Mouse (Mus musculus): ENCODE data around the gene Btbd6. TPM values are rescaled to one million over a fixed set of nuclear protein-coding genes. Genes with fewer than 3 reads are reported as not detected.

Btbd6 gene
- polyA plus RNA-seq, 1 experiment from 2014 or later: 26.4 TPM

Other genes starting within 250 kb of the Btbd6 start
- gene Pld4, start 215.8 kb upstream of the Btbd6 start, polyA plus RNA-seq (2014; fragmentation: Nextera tagmentation; extraction: Ambion mirVana): 2.8 TPM in 2 replicates
- 0.17 and 0.40 TPM in 2 replicates for gene Ahnak2, start 173.8 kb upstream of the Btbd6 start, polyA plus RNA-seq (2014; fragmentation: Nextera tagmentation; extraction: Ambion mirVana)
- 7.0 and 7.6 TPM in 2 replicates for gene Clba1, start 167.5 kb upstream of the Btbd6 start, polyA plus RNA-seq (2014; fragmentation: Nextera tagmentation; extraction: Ambion mirVana)
- 180 and 189 TPM in 2 replicates for gene Cdca4, start 147.1 kb upstream of the Btbd6 start, polyA plus RNA-seq (2014; fragmentation: Nextera tagmentation; extraction: Ambion mirVana)
- gene Gpr132, start 108.3 kb upstream of the Btbd6 start, polyA plus RNA-seq (2014; fragmentation: Nextera tagmentation; extraction: Ambion mirVana): not detected in 2 replicates
- gene Jag2, start 46.7 kb upstream of the Btbd6 start, polyA plus RNA-seq (2014; fragmentation: Nextera tagmentation; extraction: Ambion mirVana): 4.0 and 4.7 TPM in 2 replicates
- 87.9 and 90.1 TPM in 2 replicates for gene Nudt14, start 34.4 kb upstream of the Btbd6 start, polyA plus RNA-seq (2014; fragmentation: Nextera tagmentation; extraction: Ambion mirVana)
- 58.8 and 63.0 TPM in 2 replicates for gene Brf1, start 24.2 kb downstream of the Btbd6 start, polyA plus RNA-seq (2014; fragmentation: Nextera tagmentation; extraction: Ambion mirVana)
- 11.7 and 13.5 TPM in 2 replicates for gene Pacs2, start 38.0 kb downstream of the Btbd6 start, polyA plus RNA-seq (2014; fragmentation: Nextera tagmentation; extraction: Ambion mirVana)
- gene Tex22, start 98.0 kb downstream of the Btbd6 start, polyA plus RNA-seq (2014; fragmentation: Nextera tagmentation; extraction: Ambion mirVana): 0.21 TPM in 1 of 2 replicates, not detected in the other
- 24.2 and 26.4 TPM in 2 replicates for gene Mta1, start 121.8 kb downstream of the Btbd6 start, polyA plus RNA-seq (2014; fragmentation: Nextera tagmentation; extraction: Ambion mirVana)
- gene Crip2, start 163.8 kb downstream of the Btbd6 start, polyA plus RNA-seq (2014; fragmentation: Nextera tagmentation; extraction: Ambion mirVana): 49.7 and 53.8 TPM in 2 replicates
- 56.2 and 62.8 TPM in 2 replicates for gene Crip1, start 169.8 kb downstream of the Btbd6 start, polyA plus RNA-seq (2014; fragmentation: Nextera tagmentation; extraction: Ambion mirVana)
- gene Tedc1, start 179.9 kb downstream of the Btbd6 start, polyA plus RNA-seq (2014; fragmentation: Nextera tagmentation; extraction: Ambion mirVana): 39.9 and 41.3 TPM in 2 replicates
- 8.0 and 12.0 TPM in 2 replicates for gene Tmem121, start 209.4 kb downstream of the Btbd6 start, polyA plus RNA-seq (2014; fragmentation: Nextera tagmentation; extraction: Ambion mirVana)